Mouse (Mus musculus) G1E (cell line): ENCODE measurements around the gene Hist1h3e.

ENCODE experiments used
- CTCF ChIP-seq: IDR thresholded peaks from 2 replicates; pipeline ENCODE4 v1.5.1; 2012; ENCODE audit warnings: low read depth, low read length, inconsistent platforms, mixed read lengths
- GATA1 ChIP-seq: IDR thresholded peaks from 2 replicates; pipeline ENCODE4 v1.6.1; 2012; ENCODE audit warnings: borderline replicate concordance, low read length, inconsistent platforms, mixed read lengths
- TAL1 ChIP-seq: conservative IDR thresholded peaks from 2 replicates; pipeline ENCODE4 v1.6.1; 2012; ENCODE audit warnings: low read depth, low read length, inconsistent platforms, mixed read lengths

DNA sequence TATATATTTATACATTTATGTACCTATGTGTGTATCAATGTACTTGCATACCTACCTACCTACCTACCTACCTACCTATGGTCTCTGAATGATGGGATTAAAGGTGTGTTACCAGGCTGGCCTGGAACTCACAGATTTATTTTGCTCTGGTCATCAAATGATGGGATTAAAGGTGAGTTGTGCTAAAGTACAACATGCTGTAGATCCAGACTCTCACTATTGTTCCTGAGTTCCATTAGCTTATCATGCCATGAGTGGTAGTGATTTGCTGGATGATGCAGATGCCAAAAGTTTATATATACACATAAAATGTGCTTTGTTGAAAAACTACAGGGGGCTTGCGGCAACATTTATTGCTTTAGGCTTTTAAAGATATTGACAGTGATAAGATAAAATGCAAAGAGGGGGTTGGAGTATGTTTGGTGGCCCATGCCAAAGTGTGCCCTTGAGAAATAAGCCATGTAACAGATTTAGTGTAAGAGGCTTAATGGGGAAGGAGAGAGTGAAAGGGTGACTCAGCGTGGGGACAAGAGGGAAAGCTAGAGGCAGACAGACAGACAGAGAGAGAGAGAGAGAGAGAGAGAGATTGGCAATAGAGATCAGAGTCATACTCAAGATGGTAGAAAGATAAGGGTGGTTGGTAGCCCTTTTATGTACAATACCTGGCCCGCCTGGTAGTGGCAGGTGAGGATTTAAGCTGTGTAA lies 25.0 kb downstream of the Hist1h3e start:
- TF ChIP-seq CTCF (no peak), GATA1 (no peak), TAL1 (no peak)
